Mouse (Mus musculus): ENCODE data around the gene Fut9. TPM values are rescaled to one million over a fixed set of nuclear protein-coding genes. Genes with fewer than 3 reads are reported as not detected.

Gene Fut9
- polyA plus RNA-seq (2012; rRNA removed; ENCODE audit: low replicate concordance): 1.0 TPM in 1 of 2 replicates, not detected in the other

GRCm38 (mm10) chr4:25799476-25800283, at the start of gene Fut9:
TSS of gene Fut9 (minus strand) at chr4:25800244.

